Mouse (Mus musculus) ES-E14 (cell line): ENCODE results near the gene Zfhx3.

ENCODE experiments used
- CHD2 ChIP-seq: IDR thresholded peaks from 2 replicates; pipeline ENCODE4 v1.6.1; 2014; ENCODE audit warnings: mild to moderate bottlenecking, low read depth, low read length, inconsistent platforms
- MAFK ChIP-seq: IDR thresholded peaks from 2 replicates; pipeline ENCODE4 v1.6.1; 2014; ENCODE audit warnings: mild to moderate bottlenecking, low read depth, low read length, inconsistent platforms; ENCODE audit not compliant: insufficient read depth
- ZNF384 ChIP-seq: IDR thresholded peaks from 2 replicates; pipeline ENCODE4 v1.6.1; 2012; ENCODE audit warnings: low read depth, low read length, inconsistent platforms

- TF ChIP-seq ZNF384 (no peak), CHD2 (no peak), MAFK (no peak)
Measured at GRCm38 (mm10) chr8:108935834-108936694, 993.6 kb downstream of the Zfhx3 start.
